Mouse (Mus musculus): Measurements from ENCODE around the gene Dvl1. TPM values are rescaled to one million over a fixed set of nuclear protein-coding genes. Genes with fewer than 3 reads are reported as not detected.

The Dvl1 gene
- polyA plus RNA-seq, 1 experiment from 2014 or later, result 17.8 TPM

DNA sequence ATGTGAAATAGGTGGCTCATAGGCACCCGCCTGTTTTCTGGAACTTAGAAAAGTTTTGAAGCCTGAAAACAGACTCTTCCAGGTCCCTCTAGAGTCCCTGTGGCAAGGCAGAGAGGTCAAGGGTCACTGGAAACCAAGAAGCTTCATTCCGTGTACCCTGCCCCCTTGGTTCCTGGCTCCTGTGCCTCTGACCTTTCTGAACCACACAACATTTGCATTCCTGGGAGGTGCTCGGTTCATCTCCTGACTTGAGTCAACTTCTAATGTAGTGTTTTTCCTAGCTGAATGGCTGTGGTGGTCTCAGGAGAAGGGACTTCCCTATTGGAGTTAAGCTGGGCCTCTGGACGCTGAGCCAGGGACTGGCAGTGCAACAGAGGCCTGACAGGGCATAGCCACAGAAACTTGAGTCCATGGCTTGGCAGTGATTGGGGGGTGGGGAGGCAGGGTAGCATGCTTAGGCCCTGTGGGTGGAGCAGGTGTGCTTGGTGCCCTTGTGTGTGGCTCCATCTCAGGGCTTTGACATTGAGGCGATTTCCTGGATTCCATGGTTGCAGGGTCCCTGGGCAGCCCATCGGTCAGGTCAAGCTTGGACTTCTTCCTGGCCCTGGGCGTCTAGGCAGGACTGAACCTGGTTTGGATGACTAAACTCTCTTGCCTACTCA is 1.4 kb downstream of the Dvl1 start:
- DNase-seq, result no peak
- Histone ChIP-seq H3K4me2 (peak overlapping the region; percentile 96), H3K9me3 (ENCODE audit: low read depth, low read length) (no peaks in the 10 kb centered on the region), H3K36me3 (ENCODE audit: insufficient read depth) (peaks cover 15% of the 10 kb centered on the region; the same call in 1 of the 2 replicates), H3K27me3 (ENCODE audit: insufficient read depth, low read length) (no peaks in the 10 kb centered on the region), H3K27ac (ENCODE audit: low read depth) (no peak overlapping the region), H3K4me1 (ENCODE audit: insufficient read depth) (peaks cover 8% of the 10 kb centered on the region; the same call in 1 of the 2 replicates), H3K4me3 (ENCODE audit: low read depth, low read length) (peak overlapping the region; percentile 87), H3K9ac (peak overlapping the region; percentile 83)
- no peak for ATAC-seq (ENCODE audit: insufficient read depth)
- 62% methylated on average over 7 of the region's 7 CpGs for WGBS
- no peak for TF ChIP-seq CTCF (IDR thresholded peaks at IDR 0.05; ENCODE audit: low read depth)

DNA sequence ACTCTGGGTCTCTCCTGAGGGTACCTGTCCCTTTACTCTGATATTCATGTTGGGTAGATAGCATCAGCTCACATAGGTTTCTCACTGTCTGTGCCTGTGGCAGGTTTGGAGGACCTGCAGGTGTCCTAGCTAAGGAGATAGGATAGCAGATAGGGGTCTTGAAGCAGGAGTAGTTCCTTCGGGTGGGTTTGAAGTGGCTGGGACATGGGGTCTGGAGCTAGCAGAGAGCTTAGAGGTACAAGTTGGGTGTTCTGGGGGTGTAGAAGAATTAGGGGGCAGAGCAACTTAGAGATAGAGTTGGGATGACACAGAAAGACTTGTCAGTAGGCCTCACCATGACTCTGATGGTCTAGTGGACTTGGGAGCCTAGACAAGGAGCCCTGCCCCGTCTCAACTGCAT is 2.2 kb downstream of the Dvl1 start:
- Histone ChIP-seq H3K4me1 (ENCODE audit: insufficient read depth) (peaks cover 8% of the 10 kb centered on the region; the same call in 1 of the 2 replicates), H3K9ac (peak overlapping the region; percentile 6; the same call in 1 of the 2 replicates), H3K9me3 (ENCODE audit: low read depth, low read length) (no peaks in the 10 kb centered on the region), H3K36me3 (ENCODE audit: insufficient read depth) (peaks cover 15% of the 10 kb centered on the region; the same call in 1 of the 2 replicates), H3K4me3 (ENCODE audit: low read depth, low read length) (no peak overlapping the region), H3K27me3 (ENCODE audit: insufficient read depth, low read length) (no peaks in the 10 kb centered on the region), H3K4me2 (peak overlapping the region; percentile 96), H3K27ac (ENCODE audit: low read depth) (no peak overlapping the region)
- no peak for DNase-seq
- 91% methylated on average over 2 of the region's 2 CpGs for WGBS
- no peak for ATAC-seq (ENCODE audit: insufficient read depth)
- no peak for TF ChIP-seq CTCF (IDR thresholded peaks at IDR 0.05; ENCODE audit: low read depth)

DNA sequence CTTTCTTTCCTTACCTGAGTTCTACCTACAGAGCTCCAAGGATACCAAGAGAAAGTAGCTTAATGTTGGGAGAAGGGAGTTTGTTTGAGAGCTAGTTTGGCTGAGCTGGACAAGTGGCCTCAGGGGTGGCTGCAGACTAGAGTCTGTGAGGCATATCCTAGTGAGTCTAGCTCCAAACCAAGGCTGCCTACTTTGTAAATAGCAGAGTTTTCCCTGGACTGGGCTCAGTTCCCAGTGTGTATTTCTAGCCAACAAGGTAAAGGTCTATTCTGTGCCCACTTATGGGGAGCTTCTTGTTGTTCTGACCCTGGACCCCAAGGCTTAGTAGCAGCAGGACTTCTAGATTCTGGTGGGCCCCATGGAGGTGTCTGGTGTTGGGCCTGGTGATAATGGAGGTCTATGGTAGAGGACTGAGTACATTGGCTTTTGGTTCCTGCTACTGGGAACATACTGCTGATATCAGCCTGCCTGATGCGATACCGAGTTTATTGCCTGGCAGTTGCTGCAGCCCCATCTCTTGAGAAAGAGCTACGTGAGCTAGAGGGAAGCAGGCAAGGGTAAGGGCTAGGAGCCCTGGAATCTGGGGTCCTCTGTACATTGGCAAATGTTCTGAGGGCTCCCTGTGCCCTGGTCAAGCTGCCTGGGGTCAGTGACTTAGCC is 2.7 kb downstream of the Dvl1 start:
- Histone ChIP-seq H3K27ac (ENCODE audit: low read depth) (no peak overlapping the region), H3K36me3 (ENCODE audit: insufficient read depth) (peaks cover 21% of the 10 kb centered on the region; the same call in 1 of the 2 replicates), H3K4me1 (ENCODE audit: insufficient read depth) (peaks cover 8% of the 10 kb centered on the region; the same call in 1 of the 2 replicates), H3K9ac (peak overlapping the region; percentile 6; the same call in 1 of the 2 replicates), H3K9me3 (ENCODE audit: low read depth, low read length) (no peaks in the 10 kb centered on the region), H3K4me2 (no peak overlapping the region), H3K27me3 (ENCODE audit: insufficient read depth, low read length) (no peaks in the 10 kb centered on the region), H3K4me3 (ENCODE audit: low read depth, low read length) (no peak overlapping the region)
- WGBS, result 93% methylated on average over 3 of the region's 3 CpGs
- DNase-seq (no peak), ATAC-seq (ENCODE audit: insufficient read depth) (no peak)
- no peak for TF ChIP-seq CTCF (IDR thresholded peaks at IDR 0.05; ENCODE audit: low read depth)

GRCm38 (mm10) chr4:155851368-155851767 is 4.2 kb downstream of the Dvl1 start:
- Histone ChIP-seq H3K9me3 (ENCODE audit: low read depth, low read length) (no peaks in the 10 kb centered on the region), H3K4me2 (no peak overlapping the region), H3K27ac (ENCODE audit: low read depth) (no peak overlapping the region), H3K4me3 (ENCODE audit: low read depth, low read length) (no peak overlapping the region), H3K9ac (no peak overlapping the region), H3K27me3 (ENCODE audit: insufficient read depth, low read length) (no peaks in the 10 kb centered on the region), H3K36me3 (ENCODE audit: insufficient read depth) (peaks cover 31% of the 10 kb centered on the region), H3K4me1 (ENCODE audit: insufficient read depth) (peaks cover 8% of the 10 kb centered on the region; the same call in 1 of the 2 replicates)
- DNase-seq, result no peak
- 84% methylated on average over 3 of the region's 3 CpGs for WGBS
- ATAC-seq (ENCODE audit: insufficient read depth), result no peak
- no peak for TF ChIP-seq CTCF (IDR thresholded peaks at IDR 0.05; ENCODE audit: low read depth)

DNA sequence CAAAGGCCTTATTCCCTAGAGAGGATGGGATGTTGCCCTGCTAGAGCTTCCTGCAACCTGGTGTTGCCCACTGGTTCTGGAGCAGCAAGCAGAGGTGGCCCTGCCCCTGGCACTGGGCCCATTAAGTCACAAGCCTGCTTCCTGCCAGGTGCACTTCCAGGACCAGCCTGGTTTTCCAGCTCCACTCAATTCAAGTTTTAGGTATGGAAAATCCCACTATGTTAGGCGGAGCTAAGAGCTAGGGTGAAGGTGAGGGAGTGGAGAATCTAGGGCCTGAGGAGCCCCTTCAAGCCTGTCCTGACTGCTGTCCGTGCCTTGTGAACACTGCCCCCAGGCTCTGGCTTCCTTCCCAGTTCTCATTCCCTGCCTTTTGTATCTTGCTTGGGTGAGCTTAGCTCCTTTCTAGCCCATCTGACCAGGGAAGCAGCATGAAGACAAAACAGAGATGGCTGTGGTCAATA is 4.8 kb downstream of the Dvl1 start:
- ATAC-seq (ENCODE audit: insufficient read depth) (no peak), DNase-seq (no peak)
- H3K27ac ChIP-seq (ENCODE audit: low read depth), result no peak overlapping the region
- no peak for TF ChIP-seq CTCF (IDR thresholded peaks at IDR 0.05; ENCODE audit: low read depth)
- peaks cover 38% of the 10 kb centered on the region for H3K36me3 ChIP-seq (ENCODE audit: insufficient read depth)
- no peak overlapping the region for H3K4me2 ChIP-seq
- peaks cover 8% of the 10 kb centered on the region; the same call in 1 of the 2 replicates for H3K4me1 ChIP-seq (ENCODE audit: insufficient read depth)
- no peaks in the 10 kb centered on the region for H3K27me3 ChIP-seq (ENCODE audit: insufficient read depth, low read length)
- no peak overlapping the region for H3K9ac ChIP-seq
- no peak overlapping the region for H3K4me3 ChIP-seq (ENCODE audit: low read depth, low read length)
- H3K9me3 ChIP-seq (ENCODE audit: low read depth, low read length), result no peaks in the 10 kb centered on the region
- 79% methylated on average over 2 of the region's 2 CpGs for WGBS

DNA sequence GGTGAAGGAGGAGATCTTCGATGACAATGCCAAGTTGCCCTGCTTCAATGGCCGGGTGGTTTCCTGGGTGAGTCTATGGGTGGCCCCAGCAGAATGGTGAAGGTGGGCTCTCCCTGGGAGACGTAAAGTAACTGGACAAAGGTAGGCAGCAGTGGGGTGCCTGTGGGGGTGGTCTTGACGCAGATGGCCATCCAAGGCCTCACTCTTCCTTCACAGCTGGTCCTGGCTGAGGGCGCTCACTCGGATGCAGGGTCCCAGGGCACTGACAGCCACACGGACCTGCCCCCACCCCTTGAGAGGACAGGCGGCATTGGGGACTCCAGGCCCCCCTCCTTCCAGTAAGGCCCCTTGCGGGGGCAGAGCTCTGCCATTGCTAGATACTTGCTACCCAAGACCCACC is 6.2 kb downstream of the Dvl1 start:
- Histone ChIP-seq H3K27me3 (ENCODE audit: insufficient read depth, low read length) (no peaks in the 10 kb centered on the region), H3K36me3 (ENCODE audit: insufficient read depth) (peaks cover 52% of the 10 kb centered on the region), H3K4me1 (ENCODE audit: insufficient read depth) (0 out of 2 replicates have a peak, but pooled peaks cover 3% of the 10 kb centered on the region), H3K4me2 (no peak overlapping the region), H3K9me3 (ENCODE audit: low read depth, low read length) (no peaks in the 10 kb centered on the region), H3K27ac (ENCODE audit: low read depth) (no peak overlapping the region), H3K9ac (no peak overlapping the region), H3K4me3 (ENCODE audit: low read depth, low read length) (no peak overlapping the region)
- TF ChIP-seq CTCF (IDR thresholded peaks at IDR 0.05; ENCODE audit: low read depth), result no peak
- DNase-seq, result no peak
- ATAC-seq (ENCODE audit: insufficient read depth), result no peak
- 87% methylated on average over 9 of the region's 9 CpGs for WGBS

DNA sequence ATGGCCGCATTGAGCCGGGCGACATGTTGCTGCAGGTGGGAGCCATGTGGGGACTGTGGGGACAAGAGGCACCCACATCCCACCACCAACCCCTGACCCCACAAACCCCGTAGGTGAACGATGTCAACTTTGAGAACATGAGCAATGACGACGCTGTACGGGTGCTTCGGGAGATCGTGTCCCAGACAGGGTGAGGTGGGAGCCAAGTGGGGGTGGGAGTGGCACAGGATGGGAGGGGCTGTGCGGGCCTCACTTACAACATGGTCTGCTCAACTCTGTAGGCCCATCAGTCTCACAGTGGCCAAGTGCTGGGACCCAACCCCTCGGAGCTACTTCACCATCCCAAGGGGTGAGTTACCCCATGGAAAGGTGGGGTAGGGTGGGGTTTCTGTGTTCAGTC is 7.8 kb downstream of the Dvl1 start:
- Histone ChIP-seq H3K36me3 (ENCODE audit: insufficient read depth) (peaks cover 63% of the 10 kb centered on the region), H3K27me3 (ENCODE audit: insufficient read depth, low read length) (no peaks in the 10 kb centered on the region), H3K9me3 (ENCODE audit: low read depth, low read length) (no peaks in the 10 kb centered on the region), H3K9ac (no peak overlapping the region), H3K4me1 (ENCODE audit: insufficient read depth) (no peaks in the 10 kb centered on the region), H3K27ac (ENCODE audit: low read depth) (no peak overlapping the region), H3K4me3 (ENCODE audit: low read depth, low read length) (no peak overlapping the region), H3K4me2 (no peak overlapping the region)
- WGBS, result 96% methylated on average over 12 of the region's 12 CpGs
- TF ChIP-seq CTCF (IDR thresholded peaks at IDR 0.05; ENCODE audit: low read depth), result no peak
- ATAC-seq (ENCODE audit: insufficient read depth), result no peak
- DNase-seq, result no peak

All from lung, embryonic 14.5 days (tissue).